Mouse (Mus musculus): Measurements from ENCODE around the gene AV320801. TPM values are rescaled to one million over a fixed set of nuclear protein-coding genes. Genes with fewer than 3 reads are reported as not detected.
"Not testable (repeated sequence)": the region's sequence is repeated elsewhere in the genome, so short reads cannot be mapped to it uniquely, and the experiment has no call there.

AV320801 gene
- not detected in 2 replicates for polyA plus RNA-seq (2015; fragmentation: Nextera tagmentation; extraction: Ambion mirVana)

GRCm38 (mm10) chrX:135494288-135494687, at the start of gene AV320801:
Gene AV320801, plus strand, starts transcription at chrX:135494588.
- ATAC-seq (ENCODE audit: low FRiP score, low read depth); H3K9me3 ChIP-seq; H3K27me3 ChIP-seq; H3K4me2 ChIP-seq; H3K27ac ChIP-seq (replicated peaks); H3K9ac ChIP-seq; H3K4me1 ChIP-seq (replicated peaks); H3K36me3 ChIP-seq; H3K4me3 ChIP-seq: not testable (repeated sequence)
- 96% methylated on average over 8 of the region's 14 CpGs for WGBS

- H3K4me2 ChIP-seq; H3K27me3 ChIP-seq; H3K36me3 ChIP-seq; H3K4me3 ChIP-seq; H3K27ac ChIP-seq (replicated peaks); ATAC-seq (ENCODE audit: low FRiP score, low read depth); H3K4me1 ChIP-seq (replicated peaks); H3K9ac ChIP-seq; H3K9me3 ChIP-seq: not testable (repeated sequence)
- no CpG with 5 or more reads among the region's 3 CpGs for WGBS
These were observed 30.2 kb upstream of the AV320801 start for GRCm38 (mm10) chrX:135464160-135464559.

GRCm38 (mm10) chrX:135481902-135482301, 12.5 kb upstream of the AV320801 start:
- not testable (repeated sequence) for H3K4me1 ChIP-seq (replicated peaks); H3K36me3 ChIP-seq; ATAC-seq (ENCODE audit: low FRiP score, low read depth); H3K27me3 ChIP-seq; H3K4me2 ChIP-seq; H3K4me3 ChIP-seq; H3K9me3 ChIP-seq; H3K9ac ChIP-seq; H3K27ac ChIP-seq (replicated peaks)
- WGBS: no CpG with 5 or more reads among the region's 6 CpGs

GRCm38 (mm10) chrX:135483183-135483582, 11.2 kb upstream of the AV320801 start:
- not testable (repeated sequence) for H3K4me2 ChIP-seq; H3K9ac ChIP-seq; H3K36me3 ChIP-seq; H3K4me1 ChIP-seq (replicated peaks); H3K4me3 ChIP-seq; ATAC-seq (ENCODE audit: low FRiP score, low read depth); H3K9me3 ChIP-seq; H3K27me3 ChIP-seq; H3K27ac ChIP-seq (replicated peaks)
- no CpG with 5 or more reads among the region's 3 CpGs for WGBS

Other genes with a start within 250 kb of the AV320801 start
- not detected in 2 replicates for gene Pramel3, start 192.3 kb upstream of the AV320801 start, polyA plus RNA-seq (2015; fragmentation: Nextera tagmentation; extraction: Ambion mirVana)
- gene Gm5128, start 121.3 kb upstream of the AV320801 start, polyA plus RNA-seq (2015; fragmentation: Nextera tagmentation; extraction: Ambion mirVana): not detected in 2 replicates
- not detected in 2 replicates for gene Gm7903, start 60.8 kb upstream of the AV320801 start, polyA plus RNA-seq (2015; fragmentation: Nextera tagmentation; extraction: Ambion mirVana)
- not detected in 2 replicates for gene Nxf7, start 104.2 kb downstream of the AV320801 start, polyA plus RNA-seq (2015; fragmentation: Nextera tagmentation; extraction: Ambion mirVana)
- gene Prame, start 133.1 kb downstream of the AV320801 start, polyA plus RNA-seq (2015; fragmentation: Nextera tagmentation; extraction: Ambion mirVana): not detected in 2 replicates
- not detected in 2 replicates for gene Tcp11x2, start 199.2 kb downstream of the AV320801 start, polyA plus RNA-seq (2015; fragmentation: Nextera tagmentation; extraction: Ambion mirVana)
- gene Tmsb15a, start 230.7 kb downstream of the AV320801 start, polyA plus RNA-seq (2015; fragmentation: Nextera tagmentation; extraction: Ambion mirVana): not detected in 2 replicates
- 11.2 and 12.4 TPM in 2 replicates for gene Armcx5, start 248.1 kb downstream of the AV320801 start, polyA plus RNA-seq (2015; fragmentation: Nextera tagmentation; extraction: Ambion mirVana)
- gene Gprasp1, start 248.1 kb downstream of the AV320801 start, polyA plus RNA-seq (2015; fragmentation: Nextera tagmentation; extraction: Ambion mirVana): 224 and 227 TPM in 2 replicates